Mouse (Mus musculus) thymus, adult 2 months (tissue): ENCODE measurements around the gene Acad11.

Experiments used
- CTCF ChIP-seq: fragments of 200-500 bp; IDR thresholded peaks from 2 replicates; pipeline ENCODE4 v1.5.1; 2012; ENCODE audit warnings: mild to moderate bottlenecking, control low read depth, low read length, moderate library complexity, borderline replicate concordance; ENCODE audit not compliant: control insufficient read depth, poor library complexity, insufficient read depth; ENCODE audit errors: extremely low read depth
- POLR2A ChIP-seq: fragments of 200-500 bp; IDR thresholded peaks from 2 replicates; pipeline ENCODE4 v1.6.1; 2012; ENCODE audit warnings: mild to moderate bottlenecking, low read length, control low read depth, moderate library complexity; ENCODE audit not compliant: control insufficient read depth, poor library complexity, insufficient read depth; ENCODE audit errors: extremely low read depth

DNA sequence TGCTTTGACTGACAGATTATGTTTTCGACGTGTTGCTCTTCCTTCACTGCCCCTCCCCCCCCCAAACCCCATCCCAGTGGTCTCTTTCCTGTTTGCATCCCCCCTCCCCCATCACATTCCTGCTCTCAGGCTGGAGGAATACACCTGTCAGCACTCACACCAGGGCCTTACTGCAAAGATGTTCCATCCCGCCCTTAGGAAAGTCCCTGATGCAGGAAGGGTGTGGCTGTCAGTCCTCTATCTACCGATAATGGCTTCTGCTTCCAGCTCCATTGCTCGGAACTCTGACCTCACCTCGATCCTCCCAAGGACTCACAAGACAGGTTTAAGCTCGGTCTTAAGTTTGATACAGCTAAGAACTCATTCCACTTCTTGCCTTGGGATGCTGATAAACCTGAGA lies 83.5 kb downstream of the Acad11 start:
- TF ChIP-seq POLR2A: no peak
- no peak for TF ChIP-seq CTCF
